Mouse (Mus musculus) CH12.LX (cell line): ENCODE results near the gene Pon2. TPM values are rescaled to one million over a fixed set of nuclear protein-coding genes. Genes with fewer than 3 reads are reported as not detected.

Experiments
- DNase-seq: peaks from one replicate; pipeline ENCODE4 v3.0.0-alpha.2; 2013; ENCODE audit errors: extremely low read depth
- H3K27ac ChIP-seq: 2 replicates; pipeline ENCODE4 v1.5.1; 2012; ENCODE audit warnings: low read depth, mild to moderate bottlenecking, control low read depth, moderate library complexity; ENCODE audit not compliant: insufficient read depth
- H3K27me3 ChIP-seq: replicated peaks from 2 replicates; pipeline ENCODE3; 2012; ENCODE audit warnings: inconsistent platforms
- H3K36me3 ChIP-seq, 2 experiments: replicated peaks in 1 of 2; 2 replicates each; pipeline versions ENCODE3 to v1.6.1; 2012; ENCODE audit warnings: inconsistent platforms in 1 of 2, low read length in 1 of 2, mild to moderate bottlenecking in 1 of 2, mixed read lengths in 1 of 2, moderate library complexity in 1 of 2; ENCODE audit not compliant: control insufficient read depth in 1 of 2, insufficient read depth in 1 of 2
- H3K4me1 ChIP-seq, 2 experiments: 2 replicates each; pipeline ENCODE4 v1.6.1; 2012; ENCODE audit warnings: inconsistent platforms in 1 of 2, moderate library complexity in 1 of 2; ENCODE audit not compliant: insufficient read depth in 2 of 2, control insufficient read depth in 1 of 2
- H3K4me2 ChIP-seq: 2 replicates; pipeline ENCODE4 v1.6.1; 2012; ENCODE audit warnings: low read depth, mild to moderate bottlenecking, control low read depth; ENCODE audit not compliant: poor library complexity, insufficient read depth, severe bottlenecking
- H3K4me3 ChIP-seq, 3 experiments: fragments of 150-350 bp in 1 of 3; sonication (generic) in 1 of 3; replicated peaks in 1 of 3; 2 replicates each; pipeline versions ENCODE3 to v1.5.1; 2011 to 2012; ENCODE audit warnings: low read depth in 2 of 3, low read length in 2 of 3, mild to moderate bottlenecking in 2 of 3, moderate library complexity in 2 of 3, control low read depth in 1 of 3, improper control_type of control experiment in 1 of 3, inconsistent platforms in 1 of 3, mixed read lengths in 1 of 3; ENCODE audit not compliant: poor library complexity in 1 of 3
- H3K79me2 ChIP-seq: replicated peaks from 2 replicates; pipeline ENCODE4 v1.6.1; 2012; ENCODE audit warnings: mild to moderate bottlenecking, moderate library complexity; ENCODE audit not compliant: control insufficient read depth, poor library complexity, insufficient read depth, severe bottlenecking; ENCODE audit errors: extremely low read depth
- H3K9ac ChIP-seq: 2 replicates; pipeline ENCODE4 v1.6.1; 2012; ENCODE audit warnings: low read depth, mild to moderate bottlenecking, control low read depth, moderate library complexity; ENCODE audit not compliant: insufficient read depth
- H3K9me3 ChIP-seq: replicated peaks from 2 replicates; pipeline ENCODE3; 2012; ENCODE audit warnings: low read length, inconsistent platforms, mixed read lengths
- BHLHE40 ChIP-seq: IDR thresholded peaks from 2 replicates; pipeline ENCODE4 v1.6.1; 2011; ENCODE audit warnings: mild to moderate bottlenecking, low read depth, low read length, improper control_type of control experiment
- CHD1 ChIP-seq: IDR thresholded peaks from 2 replicates; pipeline ENCODE4 v1.6.1; 2012; ENCODE audit warnings: low read depth, low read length, improper control_type of control experiment, inconsistent platforms
- ELF1 ChIP-seq: IDR thresholded peaks from 2 replicates; pipeline ENCODE4 v1.6.1; 2014; ENCODE audit warnings: low read depth, mild to moderate bottlenecking, inconsistent platforms, low read length, improper control_type of control experiment
- EP300 ChIP-seq: IDR thresholded peaks from 2 replicates; pipeline ENCODE4 v1.6.1; 2011; ENCODE audit warnings: low read length, improper control_type of control experiment
- ETS1 ChIP-seq: conservative IDR thresholded peaks from 2 replicates; pipeline ENCODE4 v1.6.1; 2012; ENCODE audit warnings: low read depth, mild to moderate bottlenecking, inconsistent platforms, low read length, improper control_type of control experiment, moderate library complexity
- JUN ChIP-seq: IDR thresholded peaks from 2 replicates; pipeline ENCODE4 v1.6.1; 2011; ENCODE audit warnings: low read depth, mild to moderate bottlenecking, low read length, improper control_type of control experiment, moderate library complexity; ENCODE audit not compliant: insufficient read depth
- JUND ChIP-seq: conservative IDR thresholded peaks from 2 replicates; pipeline ENCODE4 v1.6.1; 2011; ENCODE audit warnings: low read depth, low read length, improper control_type of control experiment
- KAT2A ChIP-seq: IDR thresholded peaks from 2 replicates; pipeline ENCODE4 v1.6.1; 2012; ENCODE audit warnings: low read length, improper control_type of control experiment, inconsistent platforms; ENCODE audit not compliant: insufficient replicate concordance
- MAFK ChIP-seq: IDR thresholded peaks from 2 replicates; pipeline ENCODE4 v1.6.1; 2011; ENCODE audit warnings: low read length, improper control_type of control experiment; ENCODE audit not compliant: insufficient replicate concordance
- MAX ChIP-seq: IDR thresholded peaks from 2 replicates; pipeline ENCODE4 v1.6.1; 2011; ENCODE audit warnings: low read length, improper control_type of control experiment
- MAZ ChIP-seq: IDR thresholded peaks from 2 replicates; pipeline ENCODE4 v1.6.1; 2012; ENCODE audit warnings: low read depth, mild to moderate bottlenecking, inconsistent platforms, low read length, improper control_type of control experiment, moderate library complexity
- MEF2A ChIP-seq: IDR thresholded peaks from 2 replicates; pipeline ENCODE4 v1.6.1; 2014; ENCODE audit warnings: low read depth, mild to moderate bottlenecking, inconsistent platforms, low read length, improper control_type of control experiment, borderline replicate concordance
- MYC ChIP-seq: IDR thresholded peaks from 2 replicates; pipeline ENCODE4 v1.6.1; 2011; ENCODE audit warnings: low read depth, mild to moderate bottlenecking, improper control_type of control experiment, low read length
- NRF1 ChIP-seq: IDR thresholded peaks from 2 replicates; pipeline ENCODE4 v1.6.1; 2014; ENCODE audit warnings: low read depth, mild to moderate bottlenecking, inconsistent platforms, low read length, improper control_type of control experiment, moderate library complexity
- POLR2A ChIP-seq: IDR thresholded peaks from 2 replicates; pipeline ENCODE4 v1.6.1; 2011; ENCODE audit warnings: low read depth, mild to moderate bottlenecking, improper control_type of control experiment, low read length
- POLR2AphosphoS2 ChIP-seq: IDR thresholded peaks from 2 replicates; pipeline ENCODE4 v1.6.1; 2011; ENCODE audit warnings: low read depth, low read length, improper control_type of control experiment
- RAD21 ChIP-seq: IDR thresholded peaks from 2 replicates; pipeline ENCODE4 v1.6.1; 2011; ENCODE audit warnings: low read depth, mild to moderate bottlenecking, low read length, improper control_type of control experiment, moderate library complexity
- TBP ChIP-seq: conservative IDR thresholded peaks from 2 replicates; pipeline ENCODE4 v1.6.1; 2011; ENCODE audit warnings: low read depth, low read length, improper control_type of control experiment
- UBTF ChIP-seq: IDR thresholded peaks from 2 replicates; pipeline ENCODE4 v1.6.1; 2012; ENCODE audit warnings: low read depth, mild to moderate bottlenecking, inconsistent platforms, low read length, improper control_type of control experiment, moderate library complexity
- USF2 ChIP-seq: conservative IDR thresholded peaks from 2 replicates; pipeline ENCODE4 v1.6.1; 2011; ENCODE audit warnings: low read depth, low read length, improper control_type of control experiment
- ZMIZ1 ChIP-seq: IDR thresholded peaks from 2 replicates; pipeline ENCODE4 v1.6.1; 2012; ENCODE audit warnings: low read depth, mild to moderate bottlenecking, inconsistent platforms, low read length, improper control_type of control experiment
- ZNF384 ChIP-seq: IDR thresholded peaks from 2 replicates; pipeline ENCODE4 v1.6.1; 2012; ENCODE audit warnings: low read depth, low read length, improper control_type of control experiment, inconsistent platforms
- dilution Hi-C: fragments of 300-500 bp; cut with MboI; formaldehyde crosslinking; loops from 2 replicates; pipeline ENCODE4 v1.14.3; 2020; ENCODE audit warnings: low sequenced_read_pairs; ENCODE audit not compliant: extremely low pct_unique_long_range_greater_than_20kb, extremely low pct_ligation_motif_present
- in situ Hi-C: fragments of 300-500 bp; cut with MboI; formaldehyde crosslinking; loops from 3 replicates; pipeline ENCODE4 v1.14.3; 2019; ENCODE audit warnings: low sequenced_read_pairs, low pct_ligation_motif_present, low pct_unique_long_range_greater_than_20kb, mixed read lengths
- polyA plus RNA-seq: library from polyadenylated mRNA; unstranded; fragments of >175 nt; gene quantifications from 2 replicates; pipeline ENCODE4 v1.2.1, GENCODE M21; 2012; ENCODE audit warnings: low read depth; ENCODE audit not compliant: insufficient read length
- total RNA-seq, 2 experiments: library from RNA; depleted of rRNA; stranded (reverse); fragments of 300-350 nt in 1 of 2; fragments of >200 nt in 1 of 2; gene quantifications; 2 replicates each; pipeline ENCODE4 v1.2.3; 2012 to 2014

The Pon2 gene
- total and polyA plus RNA-seq, 3 experiments, result 14.2 to 36.2 (median 32.0) TPM

DNA sequence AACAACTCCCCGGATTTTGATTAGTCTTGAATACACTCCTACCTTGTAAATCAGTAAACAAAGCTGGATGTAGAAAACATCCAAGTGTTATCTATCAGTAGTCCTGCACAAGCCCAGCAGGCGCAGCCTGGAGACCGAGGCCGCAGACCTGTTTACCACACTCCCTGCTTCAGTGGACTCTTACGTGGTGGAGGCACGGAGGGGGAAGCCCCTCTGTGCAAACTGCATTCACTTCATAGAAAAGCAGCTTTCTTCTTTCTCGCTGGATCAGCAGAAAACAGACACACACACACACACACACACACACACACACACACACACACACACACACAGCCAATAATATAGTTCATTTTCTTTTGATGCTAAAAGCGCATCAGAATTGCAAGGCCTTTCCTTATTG is 33.5 kb downstream of the Pon2 start:
- Histone ChIP-seq H3K9ac (no peak overlapping the region), H3K4me3 (no peak overlapping the region), H3K4me2 (0 out of 2 replicates have a peak overlapping the region, but pooled peaks have one; percentile 6), H3K9me3 (no peaks in the 10 kb centered on the region), H3K4me1 (peaks cover 10 to 60% of the 10 kb centered on the region in 2 experiments; a peak in 3 of 4 replicates), H3K79me2 (no peaks in the 10 kb centered on the region), H3K27ac (no peak overlapping the region), H3K27me3 (no peaks in the 10 kb centered on the region), H3K36me3 (peaks cover 17 to 49% of the 10 kb centered on the region in 2 experiments)
- dilution Hi-C loops, result no loop called here
- peak; percentile 80 for DNase-seq
- TF ChIP-seq USF2 (no peak), MYC (no peak), ZMIZ1 (no peak), EP300 (peak; percentile 11; the same call in 1 of the 2 replicates), CHD1 (no peak), POLR2A (no peak), KAT2A (no peak), MAFK (peak; percentile 78), MAX (no peak), NRF1 (no peak), ETS1 (peak; percentile 19; the same call in 1 of the 2 replicates), ZNF384 (no peak), TBP (no peak), JUND (no peak), ELF1 (no peak), POLR2AphosphoS2 (no peak), JUN (no peak), RAD21 (no peak; the same call in 1 of the 2 replicates), MAZ (no peak), MEF2A (0 out of 2 replicates have a peak, but pooled peaks have one; percentile 26), BHLHE40 (peak; percentile 26; the same call in 1 of the 2 replicates), UBTF (no peak)
- in situ Hi-C loops, result no loop called here
